Mouse (Mus musculus): ENCODE data around the gene Rogdi. TPM values are rescaled to one million over a fixed set of nuclear protein-coding genes. Genes with fewer than 3 reads are reported as not detected.

Gene Rogdi
- polyA plus RNA-seq (2012; ENCODE audit: insufficient read depth, insufficient read length, missing spikeins): 72.5 and 76.6 TPM in 2 replicates

GRCm38 (mm10) chr16:5013054-5013838 lies at the start of gene Rogdi:
Gene Rogdi, minus strand, starts transcription at chr16:5013553.
- H3K4me3 ChIP-seq (ENCODE audit: insufficient read depth, low read length): peak within 1 kb of the TSS; percentile 69
- no peak for TF ChIP-seq CTCF (IDR thresholded peaks at IDR 0.05; ENCODE audit: low read depth, low read length)
- no peak for TF ChIP-seq POLR2A (IDR thresholded peaks at IDR 0.05; ENCODE audit: borderline replicate concordance, low read depth, low read length)
- H3K27ac ChIP-seq (ENCODE audit: insufficient read depth, low read depth, low read length): 0 out of 2 replicates have a peak within 1 kb of the TSS, but pooled peaks have one; percentile 5
- peaks cover 27% of the 10 kb centered on the region for H3K4me1 ChIP-seq (ENCODE audit: control insufficient read depth, insufficient read depth, low read length)

GRCm38 (mm10) chr16:5058114-5058513 lies 44.8 kb upstream of the Rogdi start:
- TF ChIP-seq CTCF (IDR thresholded peaks at IDR 0.05; ENCODE audit: low read depth, low read length) (no peak), POLR2A (IDR thresholded peaks at IDR 0.05; ENCODE audit: borderline replicate concordance, low read depth, low read length) (no peak)
- Histone ChIP-seq H3K4me3 (ENCODE audit: insufficient read depth, low read length) (no peak overlapping the region), H3K27ac (ENCODE audit: insufficient read depth, low read depth, low read length) (no peak overlapping the region), H3K4me1 (ENCODE audit: control insufficient read depth, insufficient read depth, low read length) (peaks cover 5% of the 10 kb centered on the region)

- peaks cover 13% of the 10 kb centered on the region for H3K4me1 ChIP-seq (ENCODE audit: control insufficient read depth, insufficient read depth, low read length)
- TF ChIP-seq POLR2A (IDR thresholded peaks at IDR 0.05; ENCODE audit: borderline replicate concordance, low read depth, low read length) (no peak; the same call in 1 of the 2 replicates), CTCF (IDR thresholded peaks at IDR 0.05; ENCODE audit: low read depth, low read length) (no peak)
- H3K4me3 ChIP-seq (ENCODE audit: insufficient read depth, low read length): peak overlapping the region; percentile 80
- peak overlapping the region; percentile 89 for H3K27ac ChIP-seq (ENCODE audit: insufficient read depth, low read depth, low read length)
Measured at GRCm38 (mm10) chr16:5050251-5051110, 37.1 kb upstream of the Rogdi start.

- Histone ChIP-seq H3K27ac (ENCODE audit: insufficient read depth, low read depth, low read length) (peak within 1 kb of the TSS; percentile 89), H3K4me1 (ENCODE audit: control insufficient read depth, insufficient read depth, low read length) (peaks cover 10% of the 10 kb centered on the region), H3K4me3 (ENCODE audit: insufficient read depth, low read length) (peak within 1 kb of the TSS; percentile 80)
- no peak for TF ChIP-seq POLR2A (IDR thresholded peaks at IDR 0.05; ENCODE audit: borderline replicate concordance, low read depth, low read length)
- no peak for TF ChIP-seq CTCF (IDR thresholded peaks at IDR 0.05; ENCODE audit: low read depth, low read length)
Measured at GRCm38 (mm10) chr16:5049774-5050234, 36.5 kb upstream of the Rogdi start, which contains the start of the genes Glyr1 and Ubn1. Gene Glyr1, minus strand, starts transcription at chr16:5049863. Gene Ubn1, plus strand, starts transcription at chr16:5050057.

GRCm38 (mm10) chr16:5049182-5049773 lies 35.9 kb upstream of the Rogdi start:
- Histone ChIP-seq H3K27ac (ENCODE audit: insufficient read depth, low read depth, low read length) (peak overlapping the region; percentile 78), H3K4me3 (ENCODE audit: insufficient read depth, low read length) (peak overlapping the region; percentile 79), H3K4me1 (ENCODE audit: control insufficient read depth, insufficient read depth, low read length) (peaks cover 10% of the 10 kb centered on the region)
- TF ChIP-seq CTCF (IDR thresholded peaks at IDR 0.05; ENCODE audit: low read depth, low read length): no peak
- TF ChIP-seq POLR2A (IDR thresholded peaks at IDR 0.05; ENCODE audit: borderline replicate concordance, low read depth, low read length): no peak

- TF ChIP-seq POLR2A (IDR thresholded peaks at IDR 0.05; ENCODE audit: borderline replicate concordance, low read depth, low read length): no peak
- no peak for TF ChIP-seq CTCF (IDR thresholded peaks at IDR 0.05; ENCODE audit: low read depth, low read length)
- Histone ChIP-seq H3K27ac (ENCODE audit: insufficient read depth, low read depth, low read length) (no peak overlapping the region), H3K4me3 (ENCODE audit: insufficient read depth, low read length) (no peak overlapping the region), H3K4me1 (ENCODE audit: control insufficient read depth, insufficient read depth, low read length) (peaks cover 6% of the 10 kb centered on the region)
Measured at GRCm38 (mm10) chr16:5045322-5045721, 32.0 kb upstream of the Rogdi start.

- Histone ChIP-seq H3K4me1 (ENCODE audit: control insufficient read depth, insufficient read depth, low read length) (no peaks in the 10 kb centered on the region), H3K27ac (ENCODE audit: insufficient read depth, low read depth, low read length) (no peak overlapping the region), H3K4me3 (ENCODE audit: insufficient read depth, low read length) (no peak overlapping the region)
- TF ChIP-seq POLR2A (IDR thresholded peaks at IDR 0.05; ENCODE audit: borderline replicate concordance, low read depth, low read length) (no peak), CTCF (IDR thresholded peaks at IDR 0.05; ENCODE audit: low read depth, low read length) (no peak)
Measured at GRCm38 (mm10) chr16:5036649-5037234, 23.4 kb upstream of the Rogdi start.

GRCm38 (mm10) chr16:5035591-5035990 lies 22.2 kb upstream of the Rogdi start:
- Histone ChIP-seq H3K4me3 (ENCODE audit: insufficient read depth, low read length) (no peak overlapping the region), H3K27ac (ENCODE audit: insufficient read depth, low read depth, low read length) (no peak overlapping the region), H3K4me1 (ENCODE audit: control insufficient read depth, insufficient read depth, low read length) (no peaks in the 10 kb centered on the region)
- TF ChIP-seq CTCF (IDR thresholded peaks at IDR 0.05; ENCODE audit: low read depth, low read length) (no peak), POLR2A (IDR thresholded peaks at IDR 0.05; ENCODE audit: borderline replicate concordance, low read depth, low read length) (no peak)

GRCm38 (mm10) chr16:5029847-5030246 lies 16.5 kb upstream of the Rogdi start:
- Histone ChIP-seq H3K27ac (ENCODE audit: insufficient read depth, low read depth, low read length) (no peak overlapping the region), H3K4me1 (ENCODE audit: control insufficient read depth, insufficient read depth, low read length) (peaks cover 2% of the 10 kb centered on the region), H3K4me3 (ENCODE audit: insufficient read depth, low read length) (no peak overlapping the region)
- no peak for TF ChIP-seq CTCF (IDR thresholded peaks at IDR 0.05; ENCODE audit: low read depth, low read length)
